Mouse (Mus musculus) small intestine, adult 2 months (tissue): ENCODE data around the gene Mipep. TPM values are rescaled to one million over a fixed set of nuclear protein-coding genes. Genes with fewer than 3 reads are reported as not detected.

Experiments
- H3K27ac ChIP-seq: fragments of 200-500 bp; 2 replicates; pipeline ENCODE4 v1.5.1; 2012; ENCODE audit warnings: low read depth, low read length, control low read depth, inconsistent platforms; ENCODE audit not compliant: insufficient read depth
- H3K27me3 ChIP-seq: fragments of 200-500 bp; 2 replicates; pipeline ENCODE4 v1.6.1; 2012; ENCODE audit warnings: mild to moderate bottlenecking, moderate library complexity, low read length, inconsistent platforms; ENCODE audit not compliant: control insufficient read depth, insufficient read depth
- H3K36me3 ChIP-seq: fragments of 200-500 bp; 2 replicates; pipeline ENCODE4 v1.6.1; 2012; ENCODE audit warnings: mild to moderate bottlenecking, low read length, control low read depth, inconsistent platforms; ENCODE audit not compliant: control insufficient read depth, insufficient read depth
- H3K4me1 ChIP-seq: fragments of 200-500 bp; 2 replicates; pipeline ENCODE4 v1.6.1; 2012; ENCODE audit warnings: low read length, inconsistent platforms, mixed read lengths; ENCODE audit not compliant: control insufficient read depth, insufficient read depth, insufficient read length
- H3K4me3 ChIP-seq: fragments of 200-500 bp; 2 replicates; pipeline ENCODE4 v1.5.1; 2012; ENCODE audit warnings: low read depth, mild to moderate bottlenecking, control low read depth, inconsistent platforms, low read length, moderate library complexity
- CTCF ChIP-seq: fragments of 200-500 bp; IDR thresholded peaks from 2 replicates; pipeline ENCODE4 v1.5.1; 2012; ENCODE audit warnings: low read depth, mild to moderate bottlenecking, control low read depth, inconsistent platforms, low read length, moderate library complexity, mixed read lengths; ENCODE audit not compliant: insufficient replicate concordance, insufficient read length; ENCODE audit errors: extremely low read depth
- POLR2A ChIP-seq: fragments of 200-500 bp; IDR thresholded peaks from 2 replicates; pipeline ENCODE4 v1.6.1; 2012; ENCODE audit warnings: low read depth, mild to moderate bottlenecking, control low read depth, inconsistent platforms, low read length, moderate library complexity
- WGBS: fragments of 180-500 bp; shearing (Covaris S2); methylation state at CpG from one replicate; pipeline ENCODE4 v1.1.7; 2018; 5-methylcytosine and 5-hydroxymethylcytosine counted together
- polyA plus RNA-seq: library from polyadenylated mRNA; depleted of rRNA; stranded (reverse); fragments of >200 nt; gene quantifications from 2 replicates; pipeline ENCODE4 v1.2.3, GENCODE M21; 2012

The Mipep gene
- polyA plus RNA-seq, 1 experiment: 6.2 TPM

- H3K36me3 ChIP-seq: peaks cover 74% of the 10 kb centered on the region
- H3K4me3 ChIP-seq: no peak overlapping the region
- WGBS: 91% methylated on average over 15 of the region's 15 CpGs
- H3K27me3 ChIP-seq: no peaks in the 10 kb centered on the region
- TF ChIP-seq CTCF (no peak), POLR2A (no peak)
- H3K4me1 ChIP-seq: peaks cover 5% of the 10 kb centered on the region; the same call in 1 of the 2 replicates
- no peak overlapping the region for H3K27ac ChIP-seq
These were observed 28.1 kb upstream of the Mipep start for GRCm38 (mm10) chr14:60756271-60756670.

- no peak overlapping the region for H3K4me3 ChIP-seq
- H3K36me3 ChIP-seq: peaks cover 77% of the 10 kb centered on the region
- TF ChIP-seq CTCF: no peak
- no peak for TF ChIP-seq POLR2A
- WGBS: 85% methylated on average over 8 of the region's 8 CpGs
- no peaks in the 10 kb centered on the region for H3K27me3 ChIP-seq
- peaks cover 5% of the 10 kb centered on the region; the same call in 1 of the 2 replicates for H3K4me1 ChIP-seq
- H3K27ac ChIP-seq: no peak overlapping the region
These were observed 27.1 kb upstream of the Mipep start for GRCm38 (mm10) chr14:60757265-60757664.

- H3K27ac ChIP-seq: no peak overlapping the region
These were observed 26.7 kb upstream of the Mipep start for GRCm38 (mm10) chr14:60757722-60758121.

GRCm38 (mm10) chr14:60759097-60759496, 25.3 kb upstream of the Mipep start:
- 58% methylated on average over 8 of the region's 8 CpGs for WGBS
- Histone ChIP-seq H3K36me3 (peaks cover 73% of the 10 kb centered on the region), H3K27ac (no peak overlapping the region)

More at GRCm38 (mm10) chr14:60757722-60758121, 26.7 kb upstream of the Mipep start:
- peaks cover 5% of the 10 kb centered on the region; the same call in 1 of the 2 replicates for H3K4me1 ChIP-seq
- TF ChIP-seq POLR2A (no peak), CTCF (no peak)
- no peaks in the 10 kb centered on the region for H3K27me3 ChIP-seq
- 91% methylated on average over 7 of the region's 7 CpGs for WGBS
- H3K36me3 ChIP-seq: peaks cover 78% of the 10 kb centered on the region
- H3K4me3 ChIP-seq: no peak overlapping the region

GRCm38 (mm10) chr14:60761801-60762200, 22.6 kb upstream of the Mipep start:
- no peak overlapping the region for H3K4me3 ChIP-seq
- H3K27ac ChIP-seq: no peak overlapping the region
- H3K27me3 ChIP-seq: no peaks in the 10 kb centered on the region
- H3K36me3 ChIP-seq: peaks cover 51% of the 10 kb centered on the region
- no peak for TF ChIP-seq POLR2A
- TF ChIP-seq CTCF: no peak
- peaks cover 5% of the 10 kb centered on the region; the same call in 1 of the 2 replicates for H3K4me1 ChIP-seq
- WGBS: 81% methylated on average over 10 of the region's 10 CpGs

More at GRCm38 (mm10) chr14:60759097-60759496, 25.3 kb upstream of the Mipep start:
- Histone ChIP-seq H3K27me3 (no peaks in the 10 kb centered on the region), H3K4me3 (no peak overlapping the region), H3K4me1 (peaks cover 5% of the 10 kb centered on the region; the same call in 1 of the 2 replicates)
- TF ChIP-seq POLR2A: no peak
- no peak for TF ChIP-seq CTCF

GRCm38 (mm10) chr14:60762754-60763153, 21.6 kb upstream of the Mipep start:
- TF ChIP-seq POLR2A (no peak), CTCF (no peak)
- H3K4me1 ChIP-seq: peaks cover 5% of the 10 kb centered on the region; the same call in 1 of the 2 replicates
- H3K36me3 ChIP-seq: peaks cover 44% of the 10 kb centered on the region
- H3K27me3 ChIP-seq: no peaks in the 10 kb centered on the region
- H3K27ac ChIP-seq: no peak overlapping the region
- no peak overlapping the region for H3K4me3 ChIP-seq
- whole genome bisulfite sequencing: 64% methylated on average over 7 of the region's 7 CpGs

- TF ChIP-seq POLR2A (no peak), CTCF (no peak)
- H3K36me3 ChIP-seq: peaks cover 35% of the 10 kb centered on the region
- no peak overlapping the region for H3K27ac ChIP-seq
- peaks cover 4% of the 10 kb centered on the region; the same call in 1 of the 2 replicates for H3K4me1 ChIP-seq
- WGBS: 84% methylated on average over 5 of the region's 5 CpGs
- no peaks in the 10 kb centered on the region for H3K27me3 ChIP-seq
- no peak overlapping the region for H3K4me3 ChIP-seq
These were observed 20.6 kb upstream of the Mipep start for GRCm38 (mm10) chr14:60763746-60764145.
